Mouse (Mus musculus) liver, adult 2 months (tissue): Measurements from ENCODE around the gene Sept9.

Experiments
- CTCF ChIP-seq: fragments of 200-500 bp; IDR thresholded peaks from 2 replicates; pipeline ENCODE4 v1.5.1; 2011; ENCODE audit warnings: low read depth, low read length, control low read depth
- POLR2A ChIP-seq: fragments of 200-500 bp; IDR thresholded peaks from 2 replicates; pipeline ENCODE4 v1.6.1; 2011; ENCODE audit warnings: low read length, control low read depth; ENCODE audit not compliant: insufficient read depth; ENCODE audit errors: extremely low read depth

- TF ChIP-seq POLR2A (no peak), CTCF (no peak)
Measured at GRCm38 (mm10) chr11:117249282-117249984, 50.0 kb downstream of the Sept9 start.
